Mouse (Mus musculus) left cerebral cortex, postnatal 14 days (tissue): Measurements from ENCODE around the gene Irf8. TPM values are rescaled to one million over a fixed set of nuclear protein-coding genes. Genes with fewer than 3 reads are reported as not detected.
A peak's percentile ranks its signal among the peaks of the same experiment; 100 is the strongest.
"Not testable (repeated sequence)": the region's sequence is repeated elsewhere in the genome, so short reads cannot be mapped to it uniquely, and the experiment has no call there.

Experiments
- DNase-seq, 2 experiments: peaks; one replicate each; pipeline ENCODE4 v3.0.0; 2021 to 2022; ENCODE audit warnings: low spot score in 2 of 2, mixed read lengths in 1 of 2
- intact Hi-C: fragments of 180-260 bp; cut with DNase I; formaldehyde crosslinking; loops from one replicate; pipeline ENCODE4 v1.15.1; 2025
- total RNA-seq, 2 experiments: library from RNA; stranded (reverse); gene quantifications; 2 replicates each; pipeline ENCODE4 v1.2.3; 2021

Irf8 gene
- total RNA-seq, 2 experiments from 2014 or later = 3.9 to 5.2 TPM

DNA sequence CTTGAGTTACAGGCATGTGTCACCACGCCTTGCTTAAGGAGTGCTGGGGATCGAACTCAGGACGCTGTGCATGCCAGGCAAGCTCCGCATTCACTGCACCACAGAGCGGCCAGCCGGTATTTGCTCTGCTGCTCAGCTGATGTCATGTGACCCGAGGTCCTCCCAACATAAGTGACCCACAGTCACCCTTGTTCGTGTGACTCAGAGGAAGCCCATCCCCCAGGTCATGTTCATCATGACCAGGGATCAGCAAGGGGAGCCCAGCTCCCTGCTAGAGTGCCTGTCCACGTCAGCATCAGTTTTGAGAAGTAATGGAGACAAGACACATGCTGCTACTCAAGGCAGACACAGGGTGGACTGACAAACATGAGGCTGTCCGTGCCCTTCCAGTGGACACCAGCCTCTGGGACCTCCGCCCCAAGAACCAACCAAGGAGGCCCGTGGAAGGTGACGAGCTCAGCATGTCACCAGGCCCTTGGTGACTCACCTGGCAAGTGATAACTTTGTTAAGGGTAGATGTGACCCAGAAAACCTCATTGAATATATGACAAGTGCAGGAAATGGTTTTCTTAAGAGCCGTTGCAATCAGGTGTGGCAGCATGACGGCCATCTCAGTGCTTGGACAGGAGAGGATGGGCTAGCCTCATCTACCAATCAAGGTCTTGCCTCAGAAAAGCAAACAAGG is 20.0 kb upstream of the Irf8 start:
- no peak for DNase-seq
- intact Hi-C loops = no loop called here

GRCm38 (mm10) chr8:120719586-120720236 is 16.4 kb upstream of the Irf8 start:
- intact Hi-C loops = no loop called here

DNA sequence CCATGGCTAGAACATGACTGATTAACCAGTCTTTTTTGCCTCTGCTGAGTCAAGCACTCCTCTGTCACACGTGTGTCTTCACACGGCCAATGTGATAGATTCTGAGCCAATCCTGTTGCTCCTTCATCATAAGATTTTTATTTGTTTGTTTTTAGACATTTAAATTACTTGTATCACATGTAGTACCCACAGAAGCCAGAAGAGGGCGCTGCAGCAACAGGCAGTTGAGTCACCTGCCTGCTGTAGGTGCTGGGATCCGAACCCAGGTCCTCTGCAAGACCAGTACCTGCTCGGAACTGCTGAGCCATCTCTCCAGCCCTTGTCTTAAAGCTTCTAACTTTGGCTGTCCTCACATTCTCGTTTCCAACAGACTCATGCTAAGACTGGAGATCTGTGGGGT is 13.1 kb upstream of the Irf8 start:
- intact Hi-C loops = no loop called here
- DNase-seq = no peak

More at GRCm38 (mm10) chr8:120719586-120720236, 16.4 kb upstream of the Irf8 start:
- DNase-seq = no peak

GRCm38 (mm10) chr8:120724096-120724495 is 12.1 kb upstream of the Irf8 start:
- DNase-seq = not testable (repeated sequence)

DNA sequence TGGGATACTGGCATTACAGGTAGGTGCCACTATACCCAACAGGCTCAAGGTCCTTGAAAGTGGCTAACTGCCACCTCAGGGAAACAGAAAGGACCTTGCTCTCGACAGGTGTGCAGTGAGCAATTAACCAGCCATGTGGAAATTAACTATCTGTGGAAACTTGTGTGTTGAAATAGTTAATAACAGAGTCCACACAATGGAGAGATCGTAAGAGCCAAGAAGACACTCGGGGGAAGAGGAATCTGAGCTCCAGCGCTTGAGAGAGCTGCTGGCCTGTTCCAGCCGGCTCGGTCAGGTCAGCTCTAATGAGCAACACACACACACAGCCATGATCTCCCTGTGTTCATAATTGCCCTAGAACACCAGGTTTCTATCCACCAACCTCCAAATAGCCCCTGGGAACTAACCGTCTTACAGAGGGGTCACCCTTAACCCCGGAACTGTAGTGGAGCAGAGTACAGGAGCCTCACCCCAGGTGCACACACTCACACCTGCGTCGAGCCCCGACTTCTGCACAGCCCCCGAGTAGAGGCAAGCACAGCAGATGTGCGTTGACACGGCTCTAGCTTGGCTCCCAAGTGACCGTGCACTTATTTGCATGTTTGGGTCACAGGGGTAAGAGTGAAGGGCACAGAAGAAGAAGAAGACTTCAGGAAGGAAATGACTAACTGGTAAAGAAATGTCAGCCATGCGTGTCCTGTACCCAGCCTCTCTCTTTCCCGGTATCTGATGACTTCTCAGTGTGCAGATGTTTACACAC is 11.2 kb upstream of the Irf8 start:
- intact Hi-C loops = no loop called here
- no peak for DNase-seq

More at GRCm38 (mm10) chr8:120724096-120724495, 12.1 kb upstream of the Irf8 start:
- intact Hi-C loops = not testable (repeated sequence)

DNA sequence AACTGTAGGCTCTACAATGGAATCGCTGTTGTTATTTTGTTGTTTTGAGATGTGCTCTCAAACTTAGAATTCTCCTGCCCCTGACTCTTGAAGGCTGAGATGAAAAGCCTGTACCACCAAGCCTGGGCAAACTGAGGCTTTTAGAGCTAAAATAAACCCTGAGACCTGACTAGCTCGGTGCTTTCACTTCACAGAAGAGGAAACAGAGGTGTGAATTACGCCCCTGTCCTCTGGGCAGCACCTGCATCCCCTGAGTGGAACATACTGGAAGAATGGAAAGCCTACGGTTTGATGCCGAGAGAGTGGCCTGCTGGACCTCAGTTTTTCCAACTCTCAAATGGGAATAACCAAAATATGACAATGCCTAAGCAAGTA is 10.6 kb upstream of the Irf8 start:
- intact Hi-C loops = no loop called here
- DNase-seq = no peak

DNA sequence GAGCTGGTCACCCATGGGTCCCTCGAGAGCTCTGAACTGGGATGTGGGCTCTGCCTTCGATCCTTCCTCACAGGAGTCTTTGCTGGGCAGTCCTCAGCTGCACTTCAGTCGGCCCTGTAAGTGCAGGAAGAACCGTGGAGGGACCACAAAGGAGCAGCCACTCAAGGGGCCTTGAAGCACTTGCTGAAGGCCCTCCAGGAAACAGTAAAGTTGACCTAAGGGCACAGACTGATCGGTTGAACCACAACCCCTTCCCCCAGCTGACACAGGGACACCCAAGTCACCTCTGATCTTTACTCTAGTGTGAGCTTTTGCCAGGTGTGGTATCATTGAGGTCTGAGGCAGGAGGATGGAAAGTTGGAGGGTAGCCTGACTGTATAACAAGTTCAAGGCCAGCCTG is 10.1 kb upstream of the Irf8 start:
- intact Hi-C loops = no loop called here
- no peak for DNase-seq

DNA sequence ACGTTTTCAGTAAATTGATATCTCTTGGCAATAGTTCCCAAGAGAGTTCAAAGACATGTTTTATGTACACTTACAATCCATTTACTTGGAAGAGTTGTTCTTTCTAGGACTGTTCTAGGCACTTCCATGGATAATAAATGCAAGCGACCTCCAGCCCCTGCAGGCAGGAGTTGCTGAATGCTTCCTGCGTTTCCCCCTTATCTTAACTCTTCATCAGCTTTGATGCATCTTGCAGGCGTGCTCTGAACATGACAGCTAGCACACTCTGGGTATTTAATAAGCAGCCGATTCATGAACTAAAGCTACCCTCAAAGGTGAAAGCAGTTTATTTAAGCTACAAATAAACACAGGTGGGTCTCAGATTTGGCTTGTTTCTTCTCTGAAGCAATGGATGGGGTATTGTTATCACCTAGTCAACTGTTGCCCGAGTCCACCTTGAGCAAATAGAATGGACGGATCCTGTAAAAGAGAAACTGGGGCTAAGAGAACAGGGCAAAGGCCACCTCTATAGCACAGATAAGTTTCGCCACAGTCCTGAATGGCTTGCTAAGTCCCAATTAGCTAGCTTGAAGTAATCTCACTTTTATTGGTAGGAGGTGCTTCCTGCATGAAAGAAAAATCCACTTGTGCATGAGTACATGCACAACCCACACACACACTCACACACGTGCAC is 7.5 kb upstream of the Irf8 start:
- no peak for DNase-seq
- intact Hi-C loops = no loop called here

DNA sequence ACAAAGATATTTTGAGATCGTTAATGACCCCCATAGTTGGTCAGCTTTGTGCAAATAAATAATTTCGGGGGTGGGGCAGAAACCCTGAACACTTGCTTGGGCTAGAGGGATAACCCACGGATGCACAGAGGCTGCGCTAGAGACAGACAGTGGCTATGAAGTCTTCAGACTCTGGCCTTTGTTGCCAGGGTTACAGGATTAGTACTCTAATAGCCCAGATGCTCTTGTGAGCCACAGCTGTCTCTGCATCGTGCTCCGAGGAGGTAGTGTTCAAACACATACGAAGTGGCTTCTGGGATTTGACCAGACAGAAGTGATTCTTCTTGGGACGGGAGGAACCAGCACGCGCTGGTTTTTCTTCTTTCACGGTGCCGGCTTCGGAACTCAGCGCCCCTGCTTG is 4.6 kb upstream of the Irf8 start:
- DNase-seq = no peak
- intact Hi-C loops = no loop called here

DNA sequence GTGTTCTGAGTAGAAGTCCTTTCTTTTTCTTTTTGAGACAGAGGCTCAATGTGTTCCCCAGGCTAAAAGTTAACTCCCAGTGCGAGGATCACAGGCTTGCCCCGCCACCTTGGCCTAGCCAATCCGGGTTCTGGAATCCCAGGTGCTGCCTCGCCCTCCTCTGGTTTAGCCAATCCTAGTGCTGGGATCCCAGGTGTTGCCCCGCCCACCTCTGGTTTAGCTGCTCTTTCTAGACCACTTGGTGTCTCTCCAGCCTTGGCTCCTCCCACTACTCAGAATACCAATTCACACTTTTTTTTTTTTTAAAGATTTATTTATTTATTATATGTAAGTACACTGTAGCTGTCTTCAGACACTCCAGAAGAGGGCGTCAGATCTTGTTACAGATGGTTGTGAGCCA is 4.1 kb upstream of the Irf8 start:
- DNase-seq = no peak
- intact Hi-C loops = no loop called here

GRCm38 (mm10) chr8:120736486-120736885 is 328 bp downstream of the Irf8 start:
- intact Hi-C loops = loop anchor here (5.0 kb wide), 1 partner anchor 59 kb away; no protein-coding TSS in a partner anchor
- no peak for DNase-seq

- no peak for DNase-seq
- intact Hi-C loops = loop anchor here (5.0 kb wide), 1 partner anchor 60 kb away; no protein-coding TSS in a partner anchor
These were observed 1.0 kb downstream of the Irf8 start for GRCm38 (mm10) chr8:120737166-120737565.

GRCm38 (mm10) chr8:120738771-120739170 is 2.6 kb downstream of the Irf8 start:
- intact Hi-C loops = loop anchor here (5.0 kb wide), 1 partner anchor 61 kb away; no protein-coding TSS in a partner anchor

GRCm38 (mm10) chr8:120739526-120739925 is 3.4 kb downstream of the Irf8 start:
- DNase-seq = no peak
- intact Hi-C loops = loop anchor here (5.0 kb wide), 1 partner anchor 62 kb away; no protein-coding TSS in a partner anchor

More at GRCm38 (mm10) chr8:120738771-120739170, 2.6 kb downstream of the Irf8 start:
- no peak for DNase-seq

- intact Hi-C loops = no loop called here
- DNase-seq = no peak
These were observed 4.4 kb downstream of the Irf8 start for GRCm38 (mm10) chr8:120740579-120740978.

DNA sequence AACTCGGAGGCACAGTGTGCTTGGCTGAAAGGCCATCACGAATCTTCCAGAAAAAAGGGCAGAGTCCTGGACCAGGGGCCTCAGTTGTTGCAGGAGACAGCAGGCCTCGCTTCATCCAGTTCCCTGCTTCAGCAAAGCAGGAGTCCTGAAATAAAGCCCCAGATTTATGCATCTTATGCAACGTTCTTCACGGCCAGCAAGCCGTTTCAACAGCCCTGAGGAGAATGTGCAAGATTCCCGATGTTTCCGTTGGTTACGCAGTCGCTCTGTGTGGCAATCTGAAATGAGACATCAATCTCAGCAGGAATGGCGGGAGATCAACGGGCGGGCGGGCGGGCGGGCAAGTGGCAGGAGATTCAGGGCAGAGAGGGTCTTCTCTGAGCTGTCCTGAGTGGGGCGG is 4.8 kb downstream of the Irf8 start:
- intact Hi-C loops = no loop called here

GRCm38 (mm10) chr8:120741815-120742530 is 5.8 kb downstream of the Irf8 start:
- intact Hi-C loops = no loop called here
- no peak for DNase-seq

More for the DNA sequence above, 4.8 kb downstream of the Irf8 start:
- DNase-seq = peak; percentile 23 to 47

- no peak for DNase-seq
- intact Hi-C loops = no loop called here
These were observed 7.2 kb downstream of the Irf8 start for GRCm38 (mm10) chr8:120743149-120743897.
